Mouse (Mus musculus) hindbrain, embryonic 15.5 days (tissue): ENCODE data around the gene Rab43. TPM values are rescaled to one million over a fixed set of nuclear protein-coding genes. Genes with fewer than 3 reads are reported as not detected.

Source experiments
- ATAC-seq: fragments of 200-750 bp; cut with Nextera tagmentation; 2 replicates; pipeline ENCODE4 v1.8.0; 2017; ENCODE audit warnings: low read depth, moderate number of reproducible peaks, moderate TSS enrichment; ENCODE audit not compliant: low FRiP score
- H3K27ac ChIP-seq: fragments of 300-500 bp; sonication (generic); replicated peaks from 2 replicates; pipeline ENCODE4 v1.5.1; 2015; ENCODE audit warnings: mild to moderate bottlenecking, inconsistent platforms
- H3K27me3 ChIP-seq: fragments of 300-500 bp; sonication (generic); 2 replicates; pipeline ENCODE4 v1.6.1; 2015; ENCODE audit warnings: control low read depth, inconsistent platforms
- H3K36me3 ChIP-seq: fragments of 300-500 bp; sonication (generic); 2 replicates; pipeline ENCODE4 v1.6.1; 2015; ENCODE audit warnings: control low read depth, inconsistent platforms
- H3K4me1 ChIP-seq: fragments of 300-500 bp; sonication (generic); replicated peaks from 2 replicates; pipeline ENCODE4 v1.6.1; 2015; ENCODE audit warnings: control low read depth, inconsistent platforms
- H3K4me2 ChIP-seq: fragments of 300-500 bp; sonication (generic); 2 replicates; pipeline ENCODE4 v1.6.1; 2015; ENCODE audit warnings: moderate library complexity, mild to moderate bottlenecking, inconsistent platforms
- H3K4me3 ChIP-seq: fragments of 300-500 bp; sonication (generic); 2 replicates; pipeline ENCODE4 v1.5.1; 2015; ENCODE audit warnings: mild to moderate bottlenecking, inconsistent platforms
- H3K9ac ChIP-seq: fragments of 300-500 bp; sonication (generic); 2 replicates; pipeline ENCODE4 v1.6.1; 2015; ENCODE audit warnings: inconsistent platforms
- H3K9me3 ChIP-seq: fragments of 300-500 bp; sonication (generic); 2 replicates; pipeline ENCODE4 v1.6.1; 2016; ENCODE audit warnings: control low read depth, inconsistent platforms
- WGBS: fragments of 180-500 bp; shearing (Covaris S2); methylation state at CpG from one replicate; pipeline ENCODE4 v1.1.7; 2015; 5-methylcytosine and 5-hydroxymethylcytosine counted together
- polyA plus RNA-seq: library from polyadenylated mRNA; unstranded; fragments of >200 nt; fragmentation: Nextera tagmentation; extraction: Ambion mirVana; gene quantifications from 2 replicates; pipeline ENCODE4 v1.2.1, GENCODE M21; 2015

The Rab43 gene
- polyA plus RNA-seq, 1 experiment from 2014 or later: 13.3 TPM

GRCm38 (mm10) chr6:87807735-87808440, 4.1 kb downstream of the Rab43 start:
- Histone ChIP-seq H3K36me3 (no peaks in the 10 kb centered on the region; the same call in 1 of the 2 replicates), H3K27me3 (no peaks in the 10 kb centered on the region), H3K9ac (no peak overlapping the region), H3K4me3 (no peak overlapping the region), H3K9me3 (no peaks in the 10 kb centered on the region), H3K4me2 (no peak overlapping the region), H3K27ac (no peak overlapping the region), H3K4me1 (peaks cover 25% of the 10 kb centered on the region)
- WGBS: 85% methylated on average over 4 of the region's 4 CpGs
- ATAC-seq: no peak

DNA sequence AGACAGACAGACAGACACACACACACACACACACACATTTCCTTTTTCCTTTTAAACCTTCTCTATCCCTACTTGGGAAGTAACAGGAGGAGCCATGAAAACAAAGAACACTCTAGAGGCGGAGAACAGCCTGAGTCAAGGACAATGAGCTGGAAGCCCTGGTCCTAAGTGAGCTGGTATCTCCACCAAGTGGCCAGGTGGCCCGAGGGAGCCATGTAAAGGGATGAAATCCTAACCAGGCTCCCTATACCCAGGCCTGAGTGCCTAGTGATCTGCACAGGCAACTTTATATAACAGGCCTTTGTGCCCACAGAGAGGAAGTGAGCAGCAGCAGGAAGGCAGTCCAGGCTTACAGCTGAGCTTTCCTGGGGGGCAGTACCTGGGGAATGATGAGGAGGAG, 5.1 kb downstream of the Rab43 start:
- no peak for ATAC-seq
- WGBS: 62% methylated on average over 2 of the region's 2 CpGs
- no peaks in the 10 kb centered on the region for H3K9me3 ChIP-seq
- H3K27ac ChIP-seq: no peak overlapping the region
- no peak overlapping the region for H3K4me3 ChIP-seq
- peaks cover 20% of the 10 kb centered on the region for H3K4me1 ChIP-seq
- H3K9ac ChIP-seq: no peak overlapping the region
- H3K27me3 ChIP-seq: no peaks in the 10 kb centered on the region
- no peak overlapping the region for H3K4me2 ChIP-seq
- H3K36me3 ChIP-seq: no peaks in the 10 kb centered on the region; the same call in 1 of the 2 replicates

- WGBS: 92% methylated on average over 2 of the region's 2 CpGs
- no peaks in the 10 kb centered on the region; the same call in 1 of the 2 replicates for H3K36me3 ChIP-seq
- peaks cover 19% of the 10 kb centered on the region for H3K4me1 ChIP-seq
- H3K27me3 ChIP-seq: no peaks in the 10 kb centered on the region
- no peak overlapping the region for H3K4me2 ChIP-seq
- H3K9ac ChIP-seq: no peak overlapping the region
- no peak overlapping the region for H3K27ac ChIP-seq
- H3K9me3 ChIP-seq: no peaks in the 10 kb centered on the region
- ATAC-seq: no peak
- H3K4me3 ChIP-seq: no peak overlapping the region
Measured at GRCm38 (mm10) chr6:87806028-87806427, 5.9 kb downstream of the Rab43 start.

DNA sequence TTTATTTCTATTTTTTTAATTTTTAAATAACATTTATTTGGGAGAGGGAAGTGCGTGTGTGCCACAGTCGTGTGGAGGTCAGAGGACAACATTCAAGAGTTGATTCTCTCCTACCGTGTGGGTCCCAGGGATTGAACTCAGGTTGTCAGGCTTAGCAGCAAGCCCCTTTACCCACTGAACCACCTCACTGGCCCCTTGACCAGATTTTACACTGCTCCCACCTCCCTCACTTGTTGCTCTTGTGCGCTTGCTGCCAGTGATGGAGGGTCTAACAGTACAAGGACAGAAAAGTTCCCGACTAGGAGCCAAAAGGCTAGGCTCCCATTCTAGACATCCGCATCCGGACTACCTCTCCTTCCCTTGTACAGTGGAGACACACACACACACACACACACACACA, 6.5 kb downstream of the Rab43 start:
- H3K27ac ChIP-seq: no peak overlapping the region
- WGBS: 95% methylated on average over 7 of the region's 7 CpGs
- H3K9me3 ChIP-seq: no peaks in the 10 kb centered on the region
- no peak overlapping the region for H3K9ac ChIP-seq
- peaks cover 13% of the 10 kb centered on the region for H3K4me1 ChIP-seq
- H3K27me3 ChIP-seq: no peaks in the 10 kb centered on the region
- no peaks in the 10 kb centered on the region; the same call in 1 of the 2 replicates for H3K36me3 ChIP-seq
- no peak overlapping the region for H3K4me3 ChIP-seq
- no peak overlapping the region for H3K4me2 ChIP-seq
- no peak for ATAC-seq

GRCm38 (mm10) chr6:87804886-87805285, 7.1 kb downstream of the Rab43 start:
- WGBS: 89% methylated on average over 7 of the region's 7 CpGs
- Histone ChIP-seq H3K4me1 (peaks cover 7% of the 10 kb centered on the region), H3K9ac (no peak overlapping the region), H3K27ac (no peak overlapping the region), H3K27me3 (no peaks in the 10 kb centered on the region), H3K36me3 (no peaks in the 10 kb centered on the region; the same call in 1 of the 2 replicates), H3K4me2 (no peak overlapping the region), H3K9me3 (no peaks in the 10 kb centered on the region), H3K4me3 (no peak overlapping the region)
- no peak for ATAC-seq

GRCm38 (mm10) chr6:87804036-87804435, 7.9 kb downstream of the Rab43 start:
- ATAC-seq: no peak
- Histone ChIP-seq H3K9me3 (no peaks in the 10 kb centered on the region), H3K4me3 (no peak overlapping the region), H3K4me2 (no peak overlapping the region), H3K27ac (no peak overlapping the region), H3K27me3 (no peaks in the 10 kb centered on the region), H3K9ac (no peak overlapping the region), H3K36me3 (no peaks in the 10 kb centered on the region; the same call in 1 of the 2 replicates), H3K4me1 (no peaks in the 10 kb centered on the region)
- WGBS: 84% methylated on average over 1 of the region's 1 CpGs

DNA sequence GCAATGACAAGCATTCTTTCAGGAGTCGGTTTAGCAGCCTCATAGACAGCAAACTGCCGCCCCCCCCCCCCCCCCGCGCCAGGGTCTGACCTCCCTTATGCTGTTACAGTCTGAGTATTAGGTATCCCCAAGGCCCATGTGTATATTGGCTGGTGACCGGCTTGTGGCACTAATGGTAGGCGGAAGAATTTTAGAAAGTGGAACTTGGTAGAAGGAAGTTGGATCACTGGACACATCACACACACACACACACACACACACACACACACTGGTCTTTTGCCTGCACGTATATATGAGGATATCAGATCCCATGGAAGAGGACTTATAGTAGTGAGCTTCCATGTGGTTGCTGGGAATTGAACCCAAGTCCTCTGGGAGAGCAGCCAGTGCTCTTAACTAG, 9.5 kb downstream of the Rab43 start:
- WGBS: 86% methylated on average over 7 of the region's 7 CpGs
- no peaks in the 10 kb centered on the region for H3K27me3 ChIP-seq
- no peaks in the 10 kb centered on the region for H3K9me3 ChIP-seq
- H3K9ac ChIP-seq: no peak overlapping the region
- no peak overlapping the region for H3K27ac ChIP-seq
- H3K4me1 ChIP-seq: no peaks in the 10 kb centered on the region
- ATAC-seq: no peak
- H3K36me3 ChIP-seq: no peaks in the 10 kb centered on the region; the same call in 1 of the 2 replicates
- H3K4me3 ChIP-seq: no peak overlapping the region
- no peak overlapping the region for H3K4me2 ChIP-seq

DNA sequence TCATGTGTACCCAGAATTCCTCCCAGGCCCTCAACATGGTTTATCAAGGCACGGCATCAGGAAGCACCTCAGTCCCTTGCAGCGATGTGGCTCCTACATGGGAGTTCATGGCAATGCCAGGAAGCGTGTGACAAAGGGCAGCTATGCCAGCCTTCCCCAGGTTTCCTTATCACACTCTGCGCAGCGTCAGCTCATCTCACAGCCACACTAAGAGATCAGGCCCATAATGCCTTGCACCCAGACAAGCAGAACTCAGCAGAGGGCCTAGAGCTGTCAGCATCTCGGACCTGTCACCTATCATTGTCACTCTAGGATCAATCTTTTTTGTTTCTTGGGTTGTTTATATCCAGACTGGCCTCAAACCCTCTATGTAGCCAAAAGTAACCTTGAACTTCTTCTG, 12.4 kb downstream of the Rab43 start:
- 92% methylated on average over 6 of the region's 6 CpGs for WGBS
- H3K9me3 ChIP-seq: no peaks in the 10 kb centered on the region
- H3K9ac ChIP-seq: no peak overlapping the region
- no peak overlapping the region for H3K27ac ChIP-seq
- H3K4me2 ChIP-seq: no peak overlapping the region
- no peaks in the 10 kb centered on the region; the same call in 1 of the 2 replicates for H3K36me3 ChIP-seq
- ATAC-seq: no peak
- H3K4me1 ChIP-seq: no peaks in the 10 kb centered on the region
- no peak overlapping the region for H3K4me3 ChIP-seq
- no peaks in the 10 kb centered on the region for H3K27me3 ChIP-seq

GRCm38 (mm10) chr6:87797321-87797720, 14.6 kb downstream of the Rab43 start:
- Histone ChIP-seq H3K27me3 (no peaks in the 10 kb centered on the region), H3K9ac (no peak overlapping the region), H3K27ac (no peak overlapping the region), H3K36me3 (no peaks in the 10 kb centered on the region), H3K4me1 (no peaks in the 10 kb centered on the region), H3K4me3 (no peak overlapping the region), H3K4me2 (no peak overlapping the region), H3K9me3 (no peaks in the 10 kb centered on the region)
- WGBS: 64% methylated on average over 2 of the region's 2 CpGs
- no peak for ATAC-seq

- Histone ChIP-seq H3K4me1 (no peaks in the 10 kb centered on the region), H3K9me3 (no peaks in the 10 kb centered on the region), H3K27me3 (no peaks in the 10 kb centered on the region), H3K27ac (no peak overlapping the region), H3K4me3 (no peak overlapping the region), H3K4me2 (no peak overlapping the region), H3K36me3 (0 out of 2 replicates have a peak, but pooled peaks cover 3% of the 10 kb centered on the region), H3K9ac (no peak overlapping the region)
- 91% methylated on average over 6 of the region's 6 CpGs for WGBS
- ATAC-seq: no peak
Measured at GRCm38 (mm10) chr6:87796251-87796880, 15.6 kb downstream of the Rab43 start.

- no peak overlapping the region for H3K4me3 ChIP-seq
- 0 out of 2 replicates have a peak, but pooled peaks cover 3% of the 10 kb centered on the region for H3K36me3 ChIP-seq
- no peak for ATAC-seq
- H3K4me1 ChIP-seq: no peaks in the 10 kb centered on the region
- H3K9ac ChIP-seq: no peak overlapping the region
- H3K9me3 ChIP-seq: no peaks in the 10 kb centered on the region
- 47% methylated on average over 6 of the region's 6 CpGs for WGBS
- no peaks in the 10 kb centered on the region for H3K27me3 ChIP-seq
- no peak overlapping the region for H3K27ac ChIP-seq
- no peak overlapping the region for H3K4me2 ChIP-seq
Measured at GRCm38 (mm10) chr6:87795385-87796150, 16.4 kb downstream of the Rab43 start.
